Mouse (Mus musculus) adrenal gland (tissue): ENCODE data around the gene Fhit.
"Not testable (repeated sequence)": the region's sequence is repeated elsewhere in the genome, so short reads cannot be mapped to it uniquely, and the experiment has no call there.

ENCODE experiments used
- intact Hi-C: fragments of 180-260 bp; cut with DNase I; formaldehyde crosslinking; loops from one replicate; pipeline ENCODE4 v1.15.1; 2025

Fhit gene

GRCm38 (mm10) chr14:10933667-10934066 is 228.2 kb downstream of the Fhit start:
- intact Hi-C loops: no loop called here

- intact Hi-C loops: no loop called here
These were observed 243.7 kb downstream of the Fhit start for GRCm38 (mm10) chr14:10917893-10918803.

- intact Hi-C loops: no loop called here
These were observed 253.8 kb downstream of the Fhit start for GRCm38 (mm10) chr14:10908011-10908410.

GRCm38 (mm10) chr14:10882759-10883158 is 279.1 kb downstream of the Fhit start:
- intact Hi-C loops: no loop called here

- intact Hi-C loops: no loop called here
These were observed 281.1 kb downstream of the Fhit start for GRCm38 (mm10) chr14:10880749-10881148.

- intact Hi-C loops: no loop called here
These were observed 287.1 kb downstream of the Fhit start for GRCm38 (mm10) chr14:10874595-10875372.

- intact Hi-C loops: no loop called here
These were observed 304.2 kb downstream of the Fhit start for GRCm38 (mm10) chr14:10857606-10858005.

- intact Hi-C loops: no loop called here
These were observed 309.9 kb downstream of the Fhit start for GRCm38 (mm10) chr14:10851936-10852335.

GRCm38 (mm10) chr14:10836001-10836400 is 325.8 kb downstream of the Fhit start:
- intact Hi-C loops: no loop called here

- intact Hi-C loops: loop anchor here (5.0 kb wide), 1 partner anchor 113 kb away; no protein-coding TSS in a partner anchor
These were observed 337.0 kb downstream of the Fhit start for GRCm38 (mm10) chr14:10824819-10825218.

GRCm38 (mm10) chr14:10813551-10813950 is 348.3 kb downstream of the Fhit start:
- intact Hi-C loops: no loop called here

- intact Hi-C loops: no loop called here
These were observed 363.2 kb downstream of the Fhit start for GRCm38 (mm10) chr14:10798489-10799180.

- intact Hi-C loops: no loop called here
These were observed 364.2 kb downstream of the Fhit start for GRCm38 (mm10) chr14:10797595-10797994.

- intact Hi-C loops: no loop called here
These were observed 366.2 kb downstream of the Fhit start for GRCm38 (mm10) chr14:10795498-10796075.

- intact Hi-C loops: no loop called here
These were observed 377.9 kb downstream of the Fhit start for GRCm38 (mm10) chr14:10783929-10784328.

GRCm38 (mm10) chr14:10778721-10779120 is 383.1 kb downstream of the Fhit start:
- intact Hi-C loops: no loop called here

- intact Hi-C loops: not testable (repeated sequence)
These were observed 407.0 kb downstream of the Fhit start for GRCm38 (mm10) chr14:10754883-10755282.

GRCm38 (mm10) chr14:10738076-10738475 is 423.8 kb downstream of the Fhit start:
- intact Hi-C loops: no loop called here

GRCm38 (mm10) chr14:10722525-10722924 is 439.3 kb downstream of the Fhit start:
- intact Hi-C loops: no loop called here

GRCm38 (mm10) chr14:10712916-10713315 is 448.9 kb downstream of the Fhit start:
- intact Hi-C loops: loop anchor here (5.0 kb wide), 1 partner anchor 114 kb away; no protein-coding TSS in a partner anchor

- intact Hi-C loops: loop anchor here (5.0 kb wide), 1 partner anchor 115 kb away; no protein-coding TSS in a partner anchor
These were observed 449.3 kb downstream of the Fhit start for GRCm38 (mm10) chr14:10712522-10712881.
